Mouse (Mus musculus): ENCODE measurements around the gene Ctnnd2.

DNA sequence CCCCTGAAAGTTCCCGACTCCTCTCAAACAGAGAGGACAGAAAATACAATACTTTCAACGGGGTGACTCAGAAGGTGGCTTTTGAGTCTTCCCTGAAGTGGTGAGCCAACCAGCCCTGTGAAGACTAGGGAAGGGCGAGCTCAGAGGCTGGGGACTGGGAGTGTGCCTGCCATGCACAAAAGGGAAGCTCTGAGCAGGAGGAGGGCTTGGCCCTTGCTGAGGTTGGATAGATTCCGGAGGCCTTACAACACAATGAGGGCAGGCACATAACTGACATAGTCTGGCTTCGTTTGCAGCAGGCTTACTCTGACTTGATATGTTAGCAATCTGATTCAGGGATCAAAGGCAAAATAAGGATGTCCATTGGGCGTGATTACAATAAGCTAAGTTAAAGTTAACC lies 477.6 kb downstream of the Ctnnd2 start:
- TF ChIP-seq POLR2A (IDR thresholded peaks at IDR 0.05; ENCODE audit: insufficient read length, low read depth) (no peak), POLR2AphosphoS2 (IDR thresholded peaks at IDR 0.05; ENCODE audit: insufficient read length, low read depth) (no peak), USF1 (IDR thresholded peaks at IDR 0.05; ENCODE audit: low read depth) (no peak), MYOG (IDR thresholded peaks at IDR 0.05; ENCODE audit: control insufficient read depth in 1 of 3, insufficient read depth in 1 of 3, insufficient read length in 2 of 3, low read depth in 2 of 3) (no peak), TCF12 (IDR thresholded peaks at IDR 0.05; ENCODE audit: insufficient read depth, poor library complexity, severe bottlenecking) (no peak), MYOD1 (IDR thresholded peaks at IDR 0.05; ENCODE audit: control insufficient read depth in 1 of 3, insufficient read length in 2 of 3, low read depth in 2 of 3) (no peak), E2F4 (IDR thresholded peaks at IDR 0.05; ENCODE audit: insufficient read depth) (no peak)
